Mouse (Mus musculus): ENCODE data around the gene Kpna7.
A peak's percentile ranks its signal among the peaks of the same experiment; 100 is the strongest.

- no peak for TF ChIP-seq MAX (IDR thresholded peaks at IDR 0.05; ENCODE audit: low read depth)
- TF ChIP-seq MYOD1 (IDR thresholded peaks at IDR 0.05; ENCODE audit: control insufficient read depth in 1 of 3, insufficient read length in 2 of 3, low read depth in 2 of 3): no peak
- no peak for TF ChIP-seq SRF (IDR thresholded peaks at IDR 0.05; ENCODE audit: control insufficient read depth, insufficient read length, low read depth)
- TF ChIP-seq POLR2A (IDR thresholded peaks at IDR 0.05; ENCODE audit: insufficient read length, low read depth): no peak
- TF ChIP-seq E2F4 (IDR thresholded peaks at IDR 0.05; ENCODE audit: insufficient read depth): no peak
- peak; percentile 28 for TF ChIP-seq USF1 (IDR thresholded peaks at IDR 0.05; ENCODE audit: low read depth)
- TF ChIP-seq MYOG (IDR thresholded peaks at IDR 0.05; ENCODE audit: control insufficient read depth in 1 of 3, insufficient read depth in 1 of 3, insufficient read length in 2 of 3, low read depth in 2 of 3): no peak
- no peak for TF ChIP-seq TCF3 (IDR thresholded peaks at IDR 0.05; ENCODE audit: insufficient read length, low read depth)
These were observed 35.6 kb upstream of the Kpna7 start for GRCm38 (mm10) chr5:145119385-145119784.
